Mouse (Mus musculus) natural killer cell, adult 2 months (primary cell): ENCODE measurements around the gene Nhlrc3.

Experiments used
- DNase-seq, 2 experiments: peaks; one replicate each; pipeline ENCODE4 v3.0.0; 2022; ENCODE audit warnings: low spot score in 2 of 2

Gene Nhlrc3

GRCm38 (mm10) chr3:53454561-53454960 lies 8.6 kb downstream of the Nhlrc3 start:
- DNase-seq, result no peak

GRCm38 (mm10) chr3:53454005-53454404 lies 9.1 kb downstream of the Nhlrc3 start:
- no peak for DNase-seq

GRCm38 (mm10) chr3:53453346-53453745 lies 9.8 kb downstream of the Nhlrc3 start:
- DNase-seq, result no peak

GRCm38 (mm10) chr3:53452351-53452750 lies 10.8 kb downstream of the Nhlrc3 start:
- no peak for DNase-seq

GRCm38 (mm10) chr3:53450666-53451065 lies 12.5 kb downstream of the Nhlrc3 start:
- no peak for DNase-seq

- DNase-seq, result peak in 1 of 2 experiments; percentile 33
Observed at GRCm38 (mm10) chr3:53448208-53448607, 14.9 kb downstream of the Nhlrc3 start.

GRCm38 (mm10) chr3:53446801-53447200 lies 16.3 kb downstream of the Nhlrc3 start:
- no peak for DNase-seq

GRCm38 (mm10) chr3:53445540-53445939 lies 17.6 kb downstream of the Nhlrc3 start:
- DNase-seq, result no peak

- DNase-seq, result no peak
Observed at GRCm38 (mm10) chr3:53436550-53436949, 26.6 kb downstream of the Nhlrc3 start.

- DNase-seq, result no peak
Observed at GRCm38 (mm10) chr3:53434610-53435009, 28.5 kb downstream of the Nhlrc3 start.

- DNase-seq, result no peak
Observed at GRCm38 (mm10) chr3:53423576-53423975, 39.6 kb downstream of the Nhlrc3 start.

- no peak for DNase-seq
Observed at GRCm38 (mm10) chr3:53422691-53423090, 40.4 kb downstream of the Nhlrc3 start.

- DNase-seq, result no peak
Observed at GRCm38 (mm10) chr3:53421656-53422055, 41.5 kb downstream of the Nhlrc3 start.

- DNase-seq, result no peak
Observed at GRCm38 (mm10) chr3:53417701-53418100, 45.4 kb downstream of the Nhlrc3 start.

- no peak for DNase-seq
Observed at GRCm38 (mm10) chr3:53416036-53416506, 47.1 kb downstream of the Nhlrc3 start.

GRCm38 (mm10) chr3:53413959-53414358 lies 49.2 kb downstream of the Nhlrc3 start:
- no peak for DNase-seq

GRCm38 (mm10) chr3:53413465-53413864 lies 49.7 kb downstream of the Nhlrc3 start:
- DNase-seq, result no peak

GRCm38 (mm10) chr3:53412259-53412658 lies 50.9 kb downstream of the Nhlrc3 start:
- no peak for DNase-seq

GRCm38 (mm10) chr3:53410031-53410430 lies 53.1 kb downstream of the Nhlrc3 start:
- DNase-seq, result no peak

- DNase-seq, result no peak
Observed at GRCm38 (mm10) chr3:53407145-53407544, 56.0 kb downstream of the Nhlrc3 start.
